Mouse (Mus musculus) forelimb bud, embryonic 11.5 days (tissue): ENCODE data around the gene Gm20388.

Experiments
- DNase-seq: peaks from one replicate; pipeline ENCODE4 v3.0.0-alpha.2; 2012; ENCODE audit warnings: low read depth, low spot score

The Gm20388 gene

DNA sequence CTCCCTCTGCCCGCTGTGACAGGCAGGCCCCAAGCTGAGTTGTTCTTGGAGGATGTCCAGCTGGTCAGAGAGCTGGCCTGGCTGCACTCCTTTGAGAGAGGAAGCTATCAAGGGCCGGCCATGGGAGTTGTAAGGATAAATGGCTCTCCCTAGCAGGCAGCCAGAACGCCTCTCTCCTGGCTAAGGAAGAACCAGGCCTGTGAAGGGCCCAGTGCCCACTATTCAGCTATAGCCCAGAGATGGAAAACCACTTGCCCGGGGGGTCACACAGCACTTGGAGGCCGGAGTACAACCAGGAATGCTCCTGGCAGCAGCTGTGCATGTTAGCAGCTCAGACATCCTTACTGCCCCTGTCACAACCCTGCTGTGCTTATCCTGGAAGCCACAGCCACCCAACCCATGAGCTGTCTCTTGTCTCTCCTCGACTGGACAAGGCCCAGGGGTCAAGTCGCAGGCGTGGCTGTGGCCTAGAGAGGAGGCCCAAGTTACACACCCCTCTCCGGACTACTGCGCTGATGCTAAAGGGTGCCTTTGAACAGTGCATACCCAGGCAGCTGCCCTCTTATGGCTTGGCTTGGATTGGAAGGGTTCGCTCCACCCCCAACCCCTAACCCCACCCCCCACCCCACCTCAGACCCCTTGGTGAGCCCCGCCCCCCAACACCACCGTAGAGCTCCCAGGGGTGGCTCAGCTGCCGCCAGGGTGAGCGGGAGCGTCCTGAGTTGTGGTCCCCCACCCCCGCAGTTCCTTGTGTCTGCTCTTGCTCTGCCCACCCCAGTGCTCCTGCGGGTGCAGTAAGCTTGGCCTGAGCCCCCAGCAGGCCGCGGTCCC, 593.8 kb downstream of the Gm20388 start:
- DNase-seq, result no peak

DNA sequence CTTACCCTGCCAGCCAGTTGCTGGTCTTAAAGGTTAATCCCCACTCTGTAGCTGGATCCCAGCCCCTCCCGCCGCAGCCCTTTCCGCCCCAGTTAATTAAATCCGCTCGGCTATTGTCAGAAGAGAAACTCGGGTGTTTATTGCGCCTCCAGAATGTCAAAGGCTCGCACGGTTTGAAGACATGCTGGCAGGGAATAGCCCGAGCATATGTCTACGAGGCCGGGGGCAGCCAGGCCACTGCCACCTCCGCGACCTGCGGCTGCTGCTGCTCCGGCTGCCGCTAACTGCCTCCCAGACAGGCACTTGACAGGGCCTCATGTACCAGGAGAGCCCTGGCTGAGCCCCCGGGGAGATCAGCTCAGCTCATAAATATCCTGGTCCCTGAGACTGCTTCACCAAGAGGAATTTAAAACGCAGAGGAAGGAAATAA, 594.5 kb downstream of the Gm20388 start:
- peak; percentile 68 for DNase-seq

DNA sequence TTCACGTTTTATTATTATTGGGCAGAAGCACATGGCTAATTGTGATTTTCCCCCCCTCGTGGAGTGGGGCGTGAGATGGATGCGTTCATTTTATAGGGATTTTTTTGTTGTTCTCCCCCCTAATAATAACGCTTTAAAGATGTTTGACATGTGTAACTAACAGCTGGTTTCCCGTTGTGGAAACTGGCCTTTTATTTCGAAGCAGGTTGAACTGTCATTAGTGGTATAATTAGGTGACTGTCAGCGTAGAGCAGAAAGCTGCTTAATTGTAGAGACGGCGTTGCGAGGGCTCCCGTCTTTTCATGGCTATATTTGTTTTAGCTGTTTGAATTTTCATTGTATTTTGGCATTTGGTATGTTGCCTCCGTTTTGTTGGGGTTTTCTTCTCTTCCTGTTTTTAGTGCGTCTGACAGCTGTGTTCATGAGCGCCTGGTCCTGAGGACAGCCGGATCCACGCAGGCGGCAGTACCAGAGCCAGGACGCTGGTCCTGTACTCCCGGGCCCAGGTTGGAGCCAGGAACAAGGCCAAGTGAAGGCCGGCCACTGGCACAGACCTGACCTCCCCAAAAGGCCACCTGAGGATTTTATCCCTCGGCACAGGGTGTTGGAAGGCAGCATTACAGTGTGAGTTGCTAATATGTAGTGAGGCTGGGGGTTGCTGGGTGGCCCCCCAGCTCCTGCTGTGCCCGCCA, 595.1 kb downstream of the Gm20388 start:
- peak; percentile 47 for DNase-seq

DNA sequence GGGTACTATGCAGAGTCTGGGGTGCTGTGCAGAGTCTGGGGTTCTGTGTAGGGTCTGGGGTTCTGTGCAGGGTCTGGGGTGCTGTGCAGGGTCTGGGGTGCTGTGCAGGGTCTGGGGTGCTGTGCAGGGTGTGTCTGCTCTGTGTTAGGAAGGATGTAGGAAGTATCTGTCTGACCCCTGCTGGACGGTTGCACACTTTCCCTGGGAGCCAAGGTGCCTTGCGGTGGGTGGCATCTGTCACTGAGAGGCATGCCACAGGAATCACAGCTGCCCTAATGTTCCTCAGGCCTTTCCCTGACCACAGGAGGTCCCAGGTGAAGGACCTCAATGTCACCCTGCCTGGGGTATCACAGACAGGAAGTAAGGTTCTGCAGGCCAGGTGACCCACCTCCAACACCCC, 595.9 kb downstream of the Gm20388 start:
- no peak for DNase-seq

- DNase-seq, result no peak
Measured at GRCm38 (mm10) chr8:120507290-120507689, 596.6 kb downstream of the Gm20388 start.

DNA sequence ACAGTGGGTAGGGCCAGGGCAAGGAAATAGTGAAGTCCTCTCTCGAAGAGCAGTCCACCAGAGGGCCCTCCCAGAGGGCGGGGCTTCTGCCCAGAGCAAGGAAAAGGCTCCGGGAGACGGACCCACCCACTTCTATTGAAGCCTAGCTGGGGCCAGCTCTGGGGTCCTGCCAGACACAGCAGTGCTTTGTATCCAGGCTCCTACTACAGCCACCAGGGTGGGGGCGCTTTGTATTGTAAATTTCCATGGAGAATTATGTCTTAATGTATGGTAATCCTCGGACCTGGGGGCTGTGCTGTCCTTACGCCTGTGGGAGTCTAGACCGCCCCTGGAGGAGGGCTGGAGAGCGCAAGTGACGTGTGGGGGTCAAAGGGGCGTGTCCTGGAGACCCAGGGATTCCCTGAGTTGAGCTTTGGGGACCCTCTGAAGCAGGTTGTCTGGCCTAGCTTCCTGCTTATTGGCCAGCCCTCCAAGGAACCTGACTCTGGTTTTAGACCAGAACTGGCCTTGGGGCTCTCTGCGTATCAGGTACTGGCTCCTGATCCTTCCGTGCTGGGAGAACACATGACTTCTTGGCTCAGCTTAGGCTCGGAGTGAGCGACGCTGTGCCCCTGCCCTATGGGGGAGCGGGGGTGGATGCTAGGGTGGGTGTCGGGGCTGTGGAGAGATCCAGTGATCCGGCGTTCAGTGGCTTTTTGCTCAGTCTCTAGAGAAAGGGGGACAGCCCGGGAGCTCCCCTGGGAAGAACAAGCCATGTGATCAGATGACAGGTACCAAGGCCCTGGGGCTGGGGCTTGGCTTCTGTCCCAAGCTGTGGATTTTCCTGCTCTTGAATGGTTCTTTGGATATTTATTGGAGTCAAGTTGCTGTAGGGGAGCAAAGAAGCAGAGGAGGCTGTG, 598.7 kb downstream of the Gm20388 start:
- peak; percentile 63 for DNase-seq

- DNase-seq, result no peak
Measured at GRCm38 (mm10) chr8:120510035-120510416, 599.4 kb downstream of the Gm20388 start.

DNA sequence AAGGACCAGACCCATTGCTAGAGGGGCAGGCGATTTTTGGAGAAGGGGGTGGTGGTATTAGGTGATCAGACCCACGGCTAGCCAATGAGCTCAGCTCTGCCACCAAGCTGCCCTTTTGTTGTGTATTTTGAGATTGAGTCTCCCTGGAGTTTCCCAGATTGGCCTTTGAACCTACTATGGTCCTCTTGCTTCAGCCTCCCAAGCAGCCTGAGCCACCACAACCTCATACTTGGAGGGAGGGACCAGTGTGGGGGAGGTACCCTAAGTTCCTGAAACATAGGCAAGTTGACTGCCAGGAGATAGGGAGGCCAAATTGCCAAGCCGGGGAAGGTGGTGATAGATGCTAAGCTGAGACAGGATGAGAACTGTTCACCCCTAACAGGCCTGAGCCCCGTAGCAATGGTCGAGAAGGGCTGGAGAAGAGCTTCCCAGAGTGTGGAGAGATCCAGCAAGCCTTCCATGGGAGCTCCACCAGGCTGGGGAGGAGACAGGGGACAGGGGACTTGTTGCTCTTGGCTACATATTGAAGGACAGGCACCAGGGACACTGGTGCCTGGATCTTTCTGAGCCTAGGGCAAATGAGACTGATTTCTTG, 600.3 kb downstream of the Gm20388 start:
- no peak for DNase-seq

GRCm38 (mm10) chr8:120511737-120512136, 601.1 kb downstream of the Gm20388 start:
- no peak for DNase-seq

DNA sequence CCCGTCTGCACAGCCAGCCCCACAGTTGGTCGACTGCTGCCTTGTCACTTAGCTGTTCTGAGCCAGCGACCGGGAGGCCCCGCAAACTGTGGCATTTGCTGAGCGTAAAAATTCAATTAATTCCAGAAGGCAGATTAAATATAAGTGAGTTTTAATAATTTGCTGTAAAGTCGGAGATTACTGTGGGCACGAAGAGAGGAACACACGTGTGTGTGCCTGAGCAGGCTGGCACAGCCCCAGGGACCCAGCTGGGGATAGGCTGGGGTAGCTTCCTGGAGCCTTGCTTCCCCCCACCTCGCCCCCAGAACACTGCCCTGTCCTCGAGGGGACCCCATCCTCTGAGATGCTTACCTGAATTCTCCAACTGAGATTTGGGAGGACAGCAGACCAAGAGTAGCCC, 601.7 kb downstream of the Gm20388 start:
- DNase-seq, result no peak

DNA sequence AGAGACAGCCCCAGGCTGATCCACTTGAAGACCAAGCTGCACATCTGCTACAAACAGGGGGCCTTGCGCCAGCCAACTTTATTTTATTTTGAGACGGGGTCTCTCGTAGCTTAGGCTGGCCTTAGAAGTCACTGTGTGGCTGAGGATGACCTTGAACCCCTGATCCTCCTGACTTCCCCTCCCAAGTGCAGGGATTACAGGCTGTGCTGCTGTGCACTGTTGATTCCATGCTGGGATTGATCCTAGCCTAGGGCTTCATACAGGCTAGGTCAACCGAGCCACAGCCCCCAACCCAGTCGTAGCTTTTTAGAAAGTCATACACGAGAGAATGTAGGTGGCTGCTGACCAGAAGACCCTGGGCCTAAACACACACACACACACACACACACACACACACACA, 602.5 kb downstream of the Gm20388 start:
- DNase-seq, result no peak

- peak; percentile 62 for DNase-seq
Measured at GRCm38 (mm10) chr8:120513638-120514461, 603.2 kb downstream of the Gm20388 start.

DNA sequence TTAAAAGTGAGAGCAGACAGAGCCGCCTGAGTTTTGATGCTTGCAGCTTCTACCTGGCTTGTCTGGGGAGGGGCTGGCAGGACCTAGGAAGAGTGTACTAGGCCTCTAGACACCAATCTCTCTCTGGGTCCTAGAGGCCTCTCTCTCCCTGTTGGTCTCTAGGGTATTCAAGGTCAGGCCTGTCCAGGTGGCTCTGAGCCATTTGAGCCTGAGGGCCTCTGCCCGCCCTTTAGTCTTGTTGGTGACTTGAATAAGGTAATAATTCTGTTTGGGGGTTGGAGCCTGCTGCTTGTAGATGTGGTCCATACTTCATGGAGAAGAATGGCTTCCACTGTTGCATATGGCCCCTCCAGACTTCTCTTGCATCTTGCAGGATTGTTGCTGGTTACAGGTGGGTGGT, 604.6 kb downstream of the Gm20388 start:
- DNase-seq, result no peak

GRCm38 (mm10) chr8:120515650-120516049, 605.0 kb downstream of the Gm20388 start:
- no peak for DNase-seq

DNA sequence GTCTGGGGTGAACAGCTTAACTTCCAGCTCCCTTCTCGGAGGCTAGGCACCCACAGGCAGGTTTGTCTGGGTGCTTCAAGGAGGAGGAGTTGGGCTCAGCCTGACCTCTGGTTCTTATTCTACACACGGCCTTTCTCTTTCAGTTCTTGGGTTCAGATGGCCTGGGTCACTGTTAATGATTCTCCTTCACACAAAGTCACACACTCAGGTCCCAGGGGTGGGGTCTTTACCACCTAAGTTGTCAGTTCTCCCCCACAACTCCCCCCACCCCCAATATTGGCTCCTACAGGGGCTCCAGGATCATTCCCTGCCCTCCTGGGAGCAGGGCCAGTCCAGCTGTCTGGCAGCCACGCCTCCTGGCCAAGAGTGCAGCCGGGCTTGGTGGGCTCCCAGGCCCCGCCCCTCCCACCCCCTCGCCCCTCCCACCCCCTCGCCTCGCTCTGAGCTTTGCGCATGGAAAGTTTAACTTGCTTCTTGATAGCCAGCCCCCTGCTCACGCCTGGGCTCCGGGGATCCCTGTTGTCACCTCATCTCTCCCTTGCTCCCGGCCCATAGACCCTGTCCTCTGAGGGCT, 605.6 kb downstream of the Gm20388 start:
- DNase-seq, result no peak

DNA sequence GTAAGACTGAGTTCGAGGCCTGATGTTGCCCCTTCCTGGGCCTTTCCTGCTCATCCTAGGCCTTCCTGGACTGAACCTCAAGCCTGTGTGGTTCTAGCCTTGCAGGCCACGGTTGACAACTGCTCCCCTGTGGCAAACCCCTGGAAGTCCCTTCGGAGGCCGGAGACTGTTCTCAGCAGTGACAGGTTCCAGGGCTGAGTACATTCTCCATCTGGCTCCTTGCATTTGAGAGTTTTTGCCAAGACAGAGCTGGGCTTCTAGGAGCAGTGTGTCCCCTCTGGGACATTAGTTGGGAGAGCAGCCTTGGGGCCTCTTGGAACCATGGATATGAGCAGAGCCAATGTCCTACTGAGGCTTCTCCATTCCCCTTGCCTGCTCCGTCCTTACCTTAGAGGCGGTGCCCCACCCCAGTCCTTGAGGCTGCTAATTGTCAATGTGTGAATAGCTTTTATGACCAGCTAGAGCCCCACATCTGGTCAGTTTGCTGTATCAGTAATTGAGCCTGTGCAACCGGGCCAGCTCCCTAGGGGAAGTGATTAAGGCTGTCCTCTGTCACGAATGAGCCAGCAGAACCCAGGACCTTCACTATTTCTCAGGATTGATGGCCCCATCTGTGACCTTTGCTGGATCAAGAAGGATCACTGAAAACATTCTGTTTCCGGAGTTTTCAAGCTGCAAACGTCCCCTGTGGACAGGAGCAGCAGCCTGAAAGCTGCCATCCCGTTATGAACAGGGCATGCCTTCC, 607.2 kb downstream of the Gm20388 start:
- DNase-seq, result no peak

GRCm38 (mm10) chr8:120518736-120519534, 608.3 kb downstream of the Gm20388 start:
- no peak for DNase-seq

- no peak for DNase-seq
Measured at GRCm38 (mm10) chr8:120520287-120520686, 609.6 kb downstream of the Gm20388 start.
